Comparison of ENCODE assay signal across 9 mouse cellular contexts in genomic region chr16:21211501-21211900, GRCm38 (mm10). TPM values are rescaled to one million over a fixed set of nuclear protein-coding genes. Genes with fewer than 3 reads are reported as not detected.
DNase-seq lines count a peak whose midpoint lies in the region; ATAC-seq and TF ChIP-seq lines count a peak whose summit lies in the region.
"Had no signal": no experiment of that assay in that cellular context is flagged by ENCODE, and none has a peak within 500 bp of the region (broad histone marks: within the 10 kb centered on the region; RNA-seq: fewer than 3 reads in every experiment).

No protein-coding gene starts in this region.

- H3K27me3 ChIP-seq in heart, embryonic 11.5 days (ENCODE audit: control insufficient read depth, insufficient read depth, low read length), result no peaks in the 10 kb centered on the region
- no peaks in the 10 kb centered on the region for H3K27me3 ChIP-seq in hindbrain, embryonic 13.5 days
- H3K27me3 ChIP-seq in midbrain, embryonic 11.5 days (ENCODE audit: control insufficient read depth, insufficient read depth, low read length), result peaks cover 2% of the 10 kb centered on the region

- H3K36me3 ChIP-seq in heart, embryonic 11.5 days (ENCODE audit: control insufficient read depth, insufficient read depth, low read length), result peaks cover 12% of the 10 kb centered on the region
- H3K36me3 ChIP-seq in ES-E14 (ENCODE audit: control insufficient read depth, insufficient read depth, low read length, poor library complexity, severe bottlenecking), result peaks cover 24% of the 10 kb centered on the region; the same call in 1 of the 2 replicates
- H3K36me3 ChIP-seq in hindbrain, embryonic 13.5 days, result peaks cover 14% of the 10 kb centered on the region
- H3K36me3 ChIP-seq in midbrain, embryonic 11.5 days (ENCODE audit: control insufficient read depth, insufficient read depth, low read length), result peaks cover 4% of the 10 kb centered on the region; the same call in 1 of the 2 replicates

- H3K9ac ChIP-seq in heart, embryonic 11.5 days (ENCODE audit: low read depth, low read length), result peak overlapping the region; percentile 70
- peak overlapping the region; percentile 58 for H3K9ac ChIP-seq in ES-E14 (ENCODE audit: insufficient read depth, low read depth, low read length, poor library complexity, severe bottlenecking)
- peak overlapping the region; percentile 71 for H3K9ac ChIP-seq in hindbrain, embryonic 13.5 days
- peak overlapping the region; percentile 63 for H3K9ac ChIP-seq in midbrain, embryonic 11.5 days (ENCODE audit: low read length)

- intact Hi-C loops in gastrocnemius, postnatal 14 days (cut with DNase I; ENCODE audit: low total_unique reads), result no loop called here

- peak overlapping the region; percentile 40 for H3K4me3 ChIP-seq in heart, embryonic 11.5 days (ENCODE audit: low read depth, low read length)
- H3K4me3 ChIP-seq in ES-E14 (ENCODE audit: insufficient read depth in 1 of 2, low read depth in 1 of 2, low read length in 2 of 2, poor library complexity in 1 of 2, severe bottlenecking in 1 of 2), result peak overlapping the region; percentile 15 to 59
- H3K4me3 ChIP-seq in hindbrain, embryonic 13.5 days, result peak overlapping the region; percentile 41
- peak overlapping the region; percentile 22; the same call in 1 of the 2 replicates for H3K4me3 ChIP-seq in midbrain, embryonic 11.5 days (ENCODE audit: low read depth, low read length)

- no peak for ATAC-seq in heart, embryonic 11.5 days (replicated peaks; ENCODE audit: insufficient number of reproducible peaks, low FRiP score, low TSS enrichment)
- no peak for ATAC-seq in hindbrain, embryonic 13.5 days (ENCODE audit: low FRiP score)
- ATAC-seq in midbrain, embryonic 11.5 days (ENCODE audit: low FRiP score), result no peak

- H3K4me2 ChIP-seq in heart, embryonic 11.5 days, result peak overlapping the region; percentile 65
- H3K4me2 ChIP-seq in hindbrain, embryonic 13.5 days, result peak overlapping the region; percentile 63
- peak overlapping the region; percentile 62 for H3K4me2 ChIP-seq in midbrain, embryonic 11.5 days

- no peak for DNase-seq in heart, adult 9 months (ENCODE audit: low spot score in 2 of 2)
- DNase-seq in ES-E14 (ENCODE audit: low read depth, low spot score), result no peak
- peak; percentile 93 for DNase-seq in midbrain, embryonic 11.5 days (ENCODE audit: low spot score, missing footprints)
- DNase-seq in left cerebral cortex, adult 11 months (ENCODE audit: low spot score), result no peak
- DNase-seq in gastrocnemius, adult 8-10 months (ENCODE audit: low spot score in 2 of 2), result no peak
- no peak for DNase-seq in gastrocnemius, postnatal 14 days

- H3K9me3 ChIP-seq in heart, embryonic 11.5 days (replicated peaks; ENCODE audit: control insufficient read depth, low read length), result no peaks in the 10 kb centered on the region
- no peaks in the 10 kb centered on the region for H3K9me3 ChIP-seq in ES-E14 (ENCODE audit: control insufficient read depth, insufficient read depth, low read depth, low read length)
- no peaks in the 10 kb centered on the region for H3K9me3 ChIP-seq in hindbrain, embryonic 13.5 days
- H3K9me3 ChIP-seq in midbrain, embryonic 11.5 days (ENCODE audit: control insufficient read depth, low read length), result no peaks in the 10 kb centered on the region

- WGBS in heart, embryonic 11.5 days (ENCODE audit: insufficient replicate concordance), result 51% methylated on average over 4 of the region's 4 CpGs
- 50% methylated on average over 4 of the region's 4 CpGs for WGBS in hindbrain, embryonic 13.5 days
- whole genome bisulfite sequencing in midbrain, embryonic 11.5 days, result 23% methylated on average over 4 of the region's 4 CpGs

- in situ Hi-C loops in ES-E14 (cut with MboI; ENCODE audit: low sequenced_read_pairs in 2 of 2, unreplicated experiment in 2 of 2), result loop anchor here in 1 of 2 experiments (25.0 kb wide), 1 partner anchor 176 kb away; no protein-coding TSS in a partner anchor

- H3K4me1 ChIP-seq in heart, embryonic 11.5 days (ENCODE audit: control insufficient read depth, insufficient read depth, low read length), result peaks cover 88% of the 10 kb centered on the region
- H3K4me1 ChIP-seq in ES-E14 (ENCODE audit: control insufficient read depth in 2 of 2, insufficient read depth in 2 of 2, low read length in 2 of 2, poor library complexity in 1 of 2), result peaks cover 3 to 55% of the 10 kb centered on the region in 2 experiments; a peak in 3 of 4 replicates
- H3K4me1 ChIP-seq in hindbrain, embryonic 13.5 days (replicated peaks), result peaks cover 86% of the 10 kb centered on the region
- H3K4me1 ChIP-seq in midbrain, embryonic 11.5 days (ENCODE audit: control insufficient read depth, insufficient read depth, low read length), result peaks cover 61% of the 10 kb centered on the region

- H3K27ac ChIP-seq in heart, embryonic 11.5 days (ENCODE audit: low read depth, low read length), result peak overlapping the region; percentile 67
- H3K27ac ChIP-seq in ES-E14 (ENCODE audit: insufficient read depth, low read depth, low read length, poor library complexity, severe bottlenecking), result no peak overlapping the region
- H3K27ac ChIP-seq in hindbrain, embryonic 13.5 days, result peak overlapping the region; percentile 91
- H3K27ac ChIP-seq in midbrain, embryonic 11.5 days (ENCODE audit: low read depth, low read length), result peak overlapping the region; percentile 90

TF ChIP-seq in ES-E14, 5 proteins besides CTCF, POLR2A, EP300 and RAD21:
- TF ChIP-seq ZNF384 (IDR thresholded peaks at IDR 0.05; ENCODE audit: low read depth, low read length) (no peak), HCFC1 (IDR thresholded peaks at IDR 0.05; ENCODE audit: borderline replicate concordance, insufficient read depth, low read length) (no peak), MAFK (IDR thresholded peaks at IDR 0.05; ENCODE audit: insufficient read depth, low read depth, low read length) (no peak)

RNA-seq across cellular contexts. Expression of gene Ephb3, which starts 6.9 kb away (rescaled TPM):
- polyA plus RNA-seq in heart, embryonic 11.5 days (2014; fragmentation: Nextera tagmentation; extraction: Ambion mirVana), result 12.9 and 16.0 TPM in 2 replicates
- 24.9 and 49.0 TPM in 2 replicates for total RNA-seq in ES-E14 (2012; rRNA removed)
- 13.3 and 14.7 TPM in 2 replicates for polyA plus RNA-seq in hindbrain, embryonic 13.5 days (2015; fragmentation: Nextera tagmentation; extraction: Ambion mirVana)
- 7.7 and 9.8 TPM in 2 replicates for polyA plus RNA-seq in midbrain, embryonic 11.5 days (2014; fragmentation: Nextera tagmentation; extraction: Ambion mirVana)
- total RNA-seq in gastrocnemius, adult 8-10 months (2022), result under 1 TPM; 0.39 to 0.79 (median 0.71) TPM
- total RNA-seq in gastrocnemius, postnatal 14 days (2021), result 1 to 10 TPM; 2.9 to 4.8 TPM

RNA-seq across cellular contexts. Expression of gene Teddm3, which starts 57.7 kb away (rescaled TPM):
- 0.38 TPM in 1 of 2 replicates, not detected in the other for polyA plus RNA-seq in heart, embryonic 11.5 days (2014; fragmentation: Nextera tagmentation; extraction: Ambion mirVana)
- 0.80 and 2.4 TPM in 2 replicates for total RNA-seq in ES-E14 (2012; rRNA removed)
- 0.19 TPM in 1 of 2 replicates, not detected in the other for polyA plus RNA-seq in hindbrain, embryonic 13.5 days (2015; fragmentation: Nextera tagmentation; extraction: Ambion mirVana)
- polyA plus RNA-seq in midbrain, embryonic 11.5 days (2014; fragmentation: Nextera tagmentation; extraction: Ambion mirVana), result not detected in 2 replicates
- total RNA-seq in gastrocnemius, adult 8-10 months (2022), result not detected
- total RNA-seq in gastrocnemius, postnatal 14 days (2021), result not detected
- total RNA-seq: adrenal gland, postnatal 36 days had no signal
